Mouse (Mus musculus) spleen, adult 2 months (tissue): ENCODE results near the gene Adap2.

Experiments used
- CTCF ChIP-seq: fragments of 200-500 bp; IDR thresholded peaks from 2 replicates; pipeline ENCODE4 v1.5.1; 2011; ENCODE audit warnings: mild to moderate bottlenecking, inconsistent platforms; ENCODE audit not compliant: insufficient read depth, insufficient read length, insufficient replicate concordance; ENCODE audit errors: extremely low read depth
- POLR2A ChIP-seq: fragments of 200-500 bp; IDR thresholded peaks from 2 replicates; pipeline ENCODE4 v1.6.1; 2011; ENCODE audit warnings: low read depth, low read length, inconsistent platforms

DNA sequence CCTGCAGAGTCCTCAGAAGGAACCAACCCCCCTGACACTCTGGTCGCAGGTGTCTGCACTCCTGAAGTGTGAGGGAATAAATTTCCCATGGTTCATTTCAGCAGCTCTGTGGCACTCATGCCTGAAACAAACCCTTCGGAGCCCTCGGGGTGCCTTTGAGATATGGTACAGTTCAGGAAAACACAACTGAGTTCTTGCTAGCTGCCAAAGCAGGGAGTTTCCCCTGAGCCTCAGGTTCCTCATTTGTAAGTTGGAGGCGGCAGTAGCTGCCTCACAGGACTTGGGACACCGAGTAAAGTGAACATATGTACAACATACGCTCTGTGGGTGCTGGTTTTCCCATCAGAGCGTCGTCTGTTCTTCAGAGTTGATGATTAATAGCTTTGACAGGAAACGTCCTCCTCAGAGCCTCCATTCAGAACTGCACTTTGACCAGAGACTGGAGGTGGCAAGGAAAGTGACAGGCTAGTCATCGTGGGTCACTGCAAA is 8.1 kb upstream of the Adap2 start:
- TF ChIP-seq CTCF, result no peak
- no peak for TF ChIP-seq POLR2A
